Mouse (Mus musculus) small intestine, adult 2 months (tissue): ENCODE measurements around the gene Clip1.

Experiments used
- CTCF ChIP-seq: fragments of 200-500 bp; IDR thresholded peaks from 2 replicates; pipeline ENCODE4 v1.5.1; 2012; ENCODE audit warnings: low read depth, mild to moderate bottlenecking, control low read depth, inconsistent platforms, low read length, moderate library complexity, mixed read lengths; ENCODE audit not compliant: insufficient replicate concordance, insufficient read length; ENCODE audit errors: extremely low read depth
- POLR2A ChIP-seq: fragments of 200-500 bp; IDR thresholded peaks from 2 replicates; pipeline ENCODE4 v1.6.1; 2012; ENCODE audit warnings: low read depth, mild to moderate bottlenecking, control low read depth, inconsistent platforms, low read length, moderate library complexity

- TF ChIP-seq POLR2A (peak; percentile 80; the same call in 1 of the 2 replicates), CTCF (no peak)
Observed at GRCm38 (mm10) chr5:123572357-123573186, 111.8 kb downstream of the Clip1 start, which contains the start of gene Vps33a.
